26 mouse cellular contexts compared by ENCODE assay signal in genomic region chr11:107093871-107094270, GRCm38 (mm10). TPM values are rescaled to one million over a fixed set of nuclear protein-coding genes. Genes with fewer than 3 reads are reported as not detected.
DNase-seq lines count a peak whose midpoint lies in the region; ATAC-seq and TF ChIP-seq lines count a peak whose summit lies in the region.
"Had no signal": no experiment of that assay in that cellular context is flagged by ENCODE, and none has a peak within 500 bp of the region (broad histone marks: within the 10 kb centered on the region; RNA-seq: fewer than 3 reads in every experiment).

No protein-coding gene starts in this region.

- WGBS in hindbrain, postnatal 0 days: 70% methylated on average over 7 of the region's 7 CpGs
- 93% methylated on average over 7 of the region's 7 CpGs for WGBS in hindbrain, embryonic 10.5 days
- 88% methylated on average over 7 of the region's 7 CpGs for WGBS in midbrain, postnatal 0 days
- 92% methylated on average over 7 of the region's 7 CpGs for WGBS in midbrain, embryonic 15.5 days

- H3K4me2 ChIP-seq in hindbrain, postnatal 0 days (ENCODE audit: low read depth, low read length): no peak overlapping the region
- no peak overlapping the region for H3K4me2 ChIP-seq in midbrain, postnatal 0 days (ENCODE audit: low read depth, low read length, poor library complexity, severe bottlenecking)
- H3K4me2 ChIP-seq in midbrain, embryonic 15.5 days: no peak overlapping the region
- H3K4me2 ChIP-seq: heart, embryonic 12.5 days; limb, embryonic 12.5 days; liver, embryonic 12.5 days; lung, embryonic 15.5 days had no signal

- H3K27ac ChIP-seq in hindbrain, postnatal 0 days: no peak overlapping the region
- no peak overlapping the region for H3K27ac ChIP-seq in hindbrain, embryonic 10.5 days
- no peak overlapping the region for H3K27ac ChIP-seq in midbrain, postnatal 0 days (ENCODE audit: low read depth, low read length)
- H3K27ac ChIP-seq in midbrain, embryonic 15.5 days: no peak overlapping the region
- H3K27ac ChIP-seq: forebrain, embryonic 10.5 days; limb, embryonic 12.5 days; liver, embryonic 12.5 days; lung, embryonic 15.5 days; midbrain, embryonic 10.5 days had no signal

- no peaks in the 10 kb centered on the region for H3K4me1 ChIP-seq in hindbrain, postnatal 0 days (ENCODE audit: insufficient read depth, low read length)
- no peaks in the 10 kb centered on the region for H3K4me1 ChIP-seq in hindbrain, embryonic 10.5 days (replicated peaks)
- no peaks in the 10 kb centered on the region for H3K4me1 ChIP-seq in midbrain, postnatal 0 days (ENCODE audit: insufficient read depth, low read length)
- H3K4me1 ChIP-seq in midbrain, embryonic 15.5 days: no peaks in the 10 kb centered on the region
- H3K4me1 ChIP-seq: forebrain, embryonic 10.5 days; heart, embryonic 12.5 days; limb, embryonic 12.5 days; lung, embryonic 15.5 days; midbrain, embryonic 10.5 days had no signal

- H3K4me3 ChIP-seq in hindbrain, postnatal 0 days (ENCODE audit: low read length): no peak overlapping the region
- no peak overlapping the region for H3K4me3 ChIP-seq in hindbrain, embryonic 10.5 days
- H3K4me3 ChIP-seq in midbrain, postnatal 0 days (ENCODE audit: low read depth, low read length): no peak overlapping the region
- H3K4me3 ChIP-seq in midbrain, embryonic 15.5 days: no peak overlapping the region
- H3K4me3 ChIP-seq: forebrain, embryonic 10.5 days; heart, embryonic 12.5 days; limb, embryonic 12.5 days; liver, embryonic 12.5 days; lung, embryonic 15.5 days; midbrain, embryonic 10.5 days had no signal

- ATAC-seq in hindbrain, postnatal 0 days: no peak
- no peak for ATAC-seq in midbrain, postnatal 0 days (ENCODE audit: low FRiP score)
- ATAC-seq in midbrain, embryonic 15.5 days (replicated peaks): no peak
- ATAC-seq: forebrain, embryonic 16.5 days; intestine, postnatal 0 days; liver, embryonic 12.5 days; Patski had no signal

- no peak for TF ChIP-seq CTCF in hindbrain, postnatal 0 days (IDR thresholded peaks at IDR 0.05; ENCODE audit: low read depth)
- no peak for TF ChIP-seq CTCF in midbrain, postnatal 0 days (IDR thresholded peaks at IDR 0.05)

- H3K27me3 ChIP-seq in hindbrain, postnatal 0 days (ENCODE audit: insufficient read depth, low read length): no peaks in the 10 kb centered on the region
- no peaks in the 10 kb centered on the region for H3K27me3 ChIP-seq in hindbrain, embryonic 10.5 days (ENCODE audit: insufficient read depth, poor library complexity, severe bottlenecking)
- H3K27me3 ChIP-seq in midbrain, postnatal 0 days (ENCODE audit: insufficient read depth, low read length): no peaks in the 10 kb centered on the region
- H3K27me3 ChIP-seq in midbrain, embryonic 15.5 days (replicated peaks): no peaks in the 10 kb centered on the region
- H3K27me3 ChIP-seq: CH12.LX; heart, embryonic 12.5 days; limb, embryonic 12.5 days; liver, embryonic 12.5 days; lung, embryonic 15.5 days; Patski had no signal

- H3K36me3 ChIP-seq in hindbrain, postnatal 0 days (ENCODE audit: insufficient read depth, low read length): peaks cover 6% of the 10 kb centered on the region; the same call in 1 of the 2 replicates
- peaks cover 97% of the 10 kb centered on the region for H3K36me3 ChIP-seq in hindbrain, embryonic 10.5 days
- peaks cover 27% of the 10 kb centered on the region for H3K36me3 ChIP-seq in midbrain, postnatal 0 days (ENCODE audit: insufficient read depth, low read length)
- 0 out of 2 replicates have a peak, but pooled peaks cover 13% of the 10 kb centered on the region for H3K36me3 ChIP-seq in midbrain, embryonic 15.5 days (replicated peaks)

- H3K9me3 ChIP-seq in hindbrain, postnatal 0 days (ENCODE audit: low read length): no peaks in the 10 kb centered on the region
- H3K9me3 ChIP-seq in hindbrain, embryonic 10.5 days: no peaks in the 10 kb centered on the region
- H3K9me3 ChIP-seq in midbrain, postnatal 0 days (ENCODE audit: low read length): no peaks in the 10 kb centered on the region
- H3K9me3 ChIP-seq in midbrain, embryonic 15.5 days: no peaks in the 10 kb centered on the region
- H3K9me3 ChIP-seq: forebrain, embryonic 10.5 days; G1E; heart, embryonic 12.5 days; limb, embryonic 12.5 days; liver, embryonic 12.5 days; lung, embryonic 15.5 days; midbrain, embryonic 10.5 days had no signal

- DNase-seq in hindbrain, postnatal 0 days (ENCODE audit: low spot score): peak; percentile 18
- no peak for DNase-seq in hindbrain, embryonic 10.5 days (ENCODE audit: low spot score)
- DNase-seq in midbrain, postnatal 0 days (ENCODE audit: low spot score): peak; percentile 26
- DNase-seq in cerebellum, adult 9-10 months: peak; percentile 73
- DNase-seq in skeletal muscle tissue, adult 2 months (ENCODE audit: low read depth, low spot score): peak; percentile 63
- no peak for DNase-seq in lung, postnatal 10 days
- DNase-seq in heart, adult 9 months (ENCODE audit: low spot score in 2 of 2): no peak
- DNase-seq: B cell, adult 2 months; heart, adult 11 months; heart, postnatal 10 days; kidney, postnatal 10 days; right cerebral cortex, postnatal 14 days; spleen, adult 18-20 months; thymus, postnatal 14 days had no signal

- no peak overlapping the region for H3K9ac ChIP-seq in hindbrain, postnatal 0 days (replicated peaks; ENCODE audit: low read length)
- no peak overlapping the region for H3K9ac ChIP-seq in midbrain, postnatal 0 days (replicated peaks; ENCODE audit: low read length, poor library complexity, severe bottlenecking)
- no peak overlapping the region for H3K9ac ChIP-seq in midbrain, embryonic 15.5 days
- H3K9ac ChIP-seq: heart, embryonic 12.5 days; limb, embryonic 12.5 days; liver, embryonic 12.5 days; lung, embryonic 15.5 days had no signal

RNA-seq across cellular contexts. Expression of gene Bptf, which starts 38.1 kb away (rescaled TPM):
- 30.0 and 42.1 TPM in 2 replicates for total RNA-seq in hindbrain, postnatal 0 days (2014; rRNA removed)
- polyA plus RNA-seq in hindbrain, postnatal 0 days (2015; fragmentation: Nextera tagmentation; extraction: Ambion mirVana): 19.7 and 19.8 TPM in 2 replicates
- 26.8 and 32.7 TPM in 2 replicates for polyA plus RNA-seq in hindbrain, embryonic 10.5 days (2016; fragmentation: Nextera tagmentation; extraction: Ambion mirVana)
- 41.5 and 56.4 TPM in 2 replicates for total RNA-seq in midbrain, postnatal 0 days (2014; rRNA removed)
- polyA plus RNA-seq in midbrain, postnatal 0 days (2015; fragmentation: Nextera tagmentation; extraction: Ambion mirVana): 14.8 and 20.4 TPM in 2 replicates
- 34.8 and 36.0 TPM in 2 replicates for polyA plus RNA-seq in midbrain, embryonic 15.5 days (2015; fragmentation: Nextera tagmentation; extraction: Ambion mirVana)

Comparison
In these comparisons a context has a peak if more than half of its experiments do, and no peak if none do; other contexts are left out.
1. DNase-seq: peak in hindbrain, postnatal 0 days (single experiment), midbrain, postnatal 0 days (single experiment), cerebellum, adult 9-10 months (single experiment) and skeletal muscle tissue, adult 2 months (single experiment); none in hindbrain, embryonic 10.5 days (single experiment), lung, postnatal 10 days (single experiment) and heart, adult 9 months (0 of 2).